Mouse (Mus musculus) mouse trophoblast stem cell (cell line): ENCODE measurements at regions not wholly inside any gene's neighbourhood (a gene's known extent, or its start where the extent isn't known, plus 50 kb on each side); places are given as distances from the start of the nearest gene placed in this dataset.

Source experiments
- in situ Hi-C, 2 experiments: fragments of 300-500 bp; cut with MseI, MboI; formaldehyde crosslinking; loops; 2 replicates in 1 of 2; 3 replicates in 1 of 2; pipeline ENCODE4 v1.15.1; 2025

DNA sequence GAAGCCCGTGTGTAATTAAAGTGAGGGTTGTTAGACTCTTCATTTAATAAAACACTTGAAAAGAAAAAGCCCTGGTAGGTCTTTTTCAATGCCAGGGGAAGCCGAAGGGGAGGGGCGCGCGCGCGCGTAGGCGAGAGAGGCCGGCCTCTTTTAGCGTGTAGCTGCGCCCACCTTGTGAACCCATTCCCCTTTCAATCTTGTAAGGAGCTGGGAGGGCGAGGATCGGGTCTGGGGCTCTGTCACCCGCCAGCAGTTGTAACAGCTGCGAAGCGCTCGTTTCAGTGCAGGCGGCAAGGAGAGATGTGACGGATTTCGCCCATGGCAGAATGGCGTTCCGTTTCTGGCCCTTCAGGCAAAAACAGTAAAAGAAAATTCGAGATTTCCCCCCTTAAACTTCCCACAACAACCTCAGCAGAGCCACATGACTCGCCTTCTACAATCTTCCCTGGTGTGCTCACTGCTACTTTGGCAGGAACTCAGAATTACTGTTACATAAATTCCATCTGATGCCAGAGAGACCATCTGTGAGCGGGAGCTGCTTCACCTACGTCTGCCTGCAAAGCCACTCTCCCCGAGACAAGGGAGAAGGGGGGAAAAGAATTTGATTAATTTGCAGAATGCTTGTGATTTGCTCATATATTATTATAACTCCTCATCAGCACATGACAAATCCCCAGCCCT, 436.4 kb downstream of the Zfp536 start:
- in situ Hi-C loops, result loop anchor here in 1 of 2 experiments (25.0 kb wide), 1 partner anchor 1450 kb away; no protein-coding TSS in a partner anchor

DNA sequence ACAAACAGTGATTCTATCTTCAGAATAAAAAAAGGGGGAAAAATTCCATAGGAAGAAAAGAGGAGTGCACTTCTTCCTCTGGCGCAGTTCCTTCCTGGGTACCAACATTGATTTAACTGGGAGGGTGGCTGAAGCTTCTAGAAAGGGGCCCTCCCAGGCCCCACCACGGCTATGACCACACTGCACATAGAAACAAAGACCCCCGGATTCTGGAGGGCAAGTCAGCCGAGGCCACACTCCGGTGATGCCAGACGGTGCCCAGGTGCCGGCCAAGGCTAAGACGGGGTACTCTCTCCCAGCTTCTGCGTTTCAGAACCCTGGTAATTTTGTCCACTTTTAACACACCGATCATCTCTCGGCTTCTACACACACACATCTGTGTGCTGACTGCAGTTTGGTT, 435.8 kb downstream of the Zfp536 start:
- in situ Hi-C loops, result loop anchor here in 1 of 2 experiments (25.0 kb wide), 1 partner anchor 1450 kb away; no protein-coding TSS in a partner anchor

DNA sequence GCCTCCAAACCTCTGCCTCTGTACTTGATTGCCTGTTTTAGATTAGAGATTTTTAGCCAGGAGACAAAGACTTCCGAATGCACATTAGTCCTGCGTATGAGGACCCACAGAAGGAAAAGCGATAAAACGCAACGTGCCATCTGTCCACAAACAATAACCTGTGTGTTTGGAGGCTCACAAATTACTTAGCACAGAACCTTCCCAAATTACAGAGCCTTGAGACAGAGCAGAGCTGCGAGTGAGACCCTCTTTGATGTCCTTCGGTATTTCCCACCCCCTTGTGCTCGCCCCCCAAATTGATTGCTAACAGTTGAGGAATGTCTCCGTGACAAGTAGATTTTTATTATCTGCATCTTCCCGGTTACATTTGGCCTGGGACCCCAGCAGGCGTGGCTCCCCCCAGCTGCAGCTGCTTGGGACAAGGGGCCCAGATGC, 435.4 kb downstream of the Zfp536 start:
- in situ Hi-C loops, result loop anchor here in 1 of 2 experiments (25.0 kb wide), 1 partner anchor 1451 kb away; no protein-coding TSS in a partner anchor

DNA sequence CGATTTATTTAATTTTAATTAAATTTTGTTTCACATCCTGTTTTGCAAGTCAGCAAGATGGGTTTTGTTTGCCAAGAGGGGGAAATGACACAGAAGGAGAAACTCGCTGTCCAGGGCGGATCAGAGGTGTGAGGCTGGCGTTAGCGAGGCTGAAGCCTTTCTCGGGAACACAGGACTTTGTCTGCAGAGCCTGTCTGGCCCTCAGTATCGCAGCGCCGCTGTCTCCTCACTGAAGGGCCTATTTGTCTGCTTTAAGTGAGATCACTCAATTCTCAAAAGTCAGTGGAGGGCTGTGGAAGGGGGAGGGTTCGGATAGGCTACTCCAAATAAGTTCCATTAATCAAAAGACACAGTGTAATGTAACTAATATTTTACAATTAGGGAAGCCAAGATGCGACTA, 430.8 kb downstream of the Zfp536 start:
- in situ Hi-C loops, result loop anchor here in 1 of 2 experiments (10.0 to 25.0 kb wide), 2 partner anchors 648 to 1455 kb away; partner anchors contain the start of gene Tshz3

DNA sequence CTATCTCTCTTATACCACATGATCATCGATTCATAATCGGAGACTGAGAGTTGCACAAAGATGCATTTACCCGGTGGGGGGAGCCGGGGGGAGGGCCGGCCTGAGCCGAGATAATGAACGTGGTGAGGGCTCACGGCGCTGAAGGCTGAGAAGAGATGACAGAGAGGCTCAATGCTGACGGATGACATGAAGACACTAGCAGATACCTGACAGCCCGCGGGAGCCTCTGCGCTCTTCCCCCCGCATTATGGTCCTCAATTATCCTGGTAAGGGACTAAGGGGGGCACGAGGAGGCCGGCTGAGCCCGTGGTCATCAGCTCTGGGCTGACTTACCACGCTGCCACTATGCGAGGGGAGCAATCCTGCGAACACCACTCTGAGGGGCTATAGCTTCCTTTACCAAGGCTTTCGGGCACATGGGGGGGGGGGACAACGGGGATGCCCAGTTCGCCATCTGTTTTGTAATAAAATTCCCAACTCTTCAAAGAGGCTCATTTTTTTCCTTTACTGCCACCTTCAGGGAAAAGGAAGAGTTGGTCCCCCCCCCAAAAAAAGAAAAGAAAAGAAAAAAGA, 430.3 kb downstream of the Zfp536 start:
- in situ Hi-C loops, result loop anchor here in 1 of 2 experiments (10.0 to 25.0 kb wide), 2 partner anchors 648 to 1456 kb away; partner anchors contain the start of gene Tshz3

DNA sequence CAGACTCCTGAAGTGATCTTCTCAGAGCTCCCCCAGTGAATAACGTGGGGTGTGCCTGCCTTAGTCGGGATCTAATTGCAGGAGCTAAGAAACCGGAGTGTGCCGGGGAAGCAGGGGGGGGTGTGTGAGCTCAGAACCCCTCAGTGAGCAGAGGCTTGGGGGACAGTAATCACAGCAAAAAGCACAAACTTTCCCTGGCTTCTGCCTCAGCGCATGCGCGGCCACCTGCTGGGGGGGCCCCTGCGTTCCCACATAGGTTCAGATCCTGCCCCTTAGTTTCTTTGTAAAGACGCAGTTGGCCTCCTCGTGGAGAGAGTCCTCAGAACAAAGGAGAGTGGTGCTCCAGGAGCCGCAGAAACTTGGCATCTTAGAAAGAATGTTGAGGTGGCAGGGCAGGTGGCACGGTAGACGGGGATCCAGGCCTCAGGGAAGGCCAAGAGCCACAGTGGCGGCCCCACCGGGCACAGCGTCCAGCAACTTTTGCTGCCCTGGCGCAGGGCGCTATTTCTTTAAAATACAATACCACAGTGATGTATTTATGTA, 429.7 kb downstream of the Zfp536 start:
- in situ Hi-C loops, result loop anchor here in 1 of 2 experiments (10.0 to 25.0 kb wide), 2 partner anchors 649 to 1456 kb away; partner anchors contain the start of gene Tshz3

DNA sequence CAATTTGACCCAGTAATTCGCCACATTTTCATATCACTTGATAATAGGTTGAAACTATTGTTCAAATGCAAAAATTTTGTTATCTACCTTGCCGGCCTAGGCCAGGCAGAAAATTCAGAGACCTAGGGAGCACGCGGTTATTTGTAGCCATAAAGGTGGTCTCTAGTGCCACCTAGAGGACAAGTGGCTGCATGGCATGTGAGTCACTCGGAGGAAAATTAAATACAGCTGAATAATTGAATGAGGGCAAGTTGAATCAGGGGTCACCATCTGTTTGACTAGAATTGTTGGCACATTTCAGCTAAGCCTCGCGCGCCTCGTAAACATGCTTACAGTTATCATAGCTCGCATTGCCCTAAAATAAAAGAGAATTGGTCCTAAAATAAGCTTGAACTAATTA, 427.4 kb downstream of the Zfp536 start:
- in situ Hi-C loops, result loop anchor here in 1 of 2 experiments (10.0 to 25.0 kb wide), 2 partner anchors 651 to 1459 kb away; partner anchors contain the start of gene Tshz3

DNA sequence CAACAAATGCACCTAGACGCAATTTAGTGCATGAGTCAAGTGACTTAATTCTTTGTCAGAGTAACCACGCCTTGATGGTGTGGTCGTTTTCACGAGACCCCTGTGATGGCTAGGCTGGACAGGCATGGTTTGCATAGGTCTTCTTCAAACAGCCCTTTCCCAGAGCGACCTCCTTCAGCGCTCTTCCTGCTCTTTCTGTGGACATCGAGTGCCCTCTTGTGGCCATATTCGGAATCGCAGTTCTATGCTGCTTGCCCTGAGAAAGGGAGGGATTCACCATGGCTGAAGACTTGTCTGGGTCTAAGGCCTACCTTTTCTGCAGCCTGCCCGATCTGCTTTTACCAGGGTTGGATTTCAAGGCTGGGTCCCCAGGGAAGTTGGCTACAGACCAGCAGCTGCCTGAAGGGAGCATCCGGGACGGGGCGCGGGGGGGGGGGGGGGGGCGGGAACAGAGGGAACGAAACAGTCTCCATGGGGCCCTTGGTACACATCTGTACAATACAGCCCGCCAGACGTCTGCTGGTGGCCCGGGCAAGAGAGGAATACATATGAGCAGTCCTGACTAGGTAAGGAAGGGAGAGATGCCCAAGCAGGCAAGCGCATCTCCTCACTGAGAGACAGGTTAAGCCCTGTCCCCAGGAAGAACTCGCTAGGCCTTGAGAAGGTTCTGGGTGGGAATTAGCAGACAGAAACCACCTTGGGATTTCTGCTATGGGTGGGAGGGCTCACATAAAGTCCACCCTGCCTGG, 415.6 kb downstream of the Zfp536 start:
- in situ Hi-C loops, result loop anchor here in 1 of 2 experiments (25.0 kb wide), 2 partner anchors 804 to 1471 kb away; no protein-coding TSS in a partner anchor

DNA sequence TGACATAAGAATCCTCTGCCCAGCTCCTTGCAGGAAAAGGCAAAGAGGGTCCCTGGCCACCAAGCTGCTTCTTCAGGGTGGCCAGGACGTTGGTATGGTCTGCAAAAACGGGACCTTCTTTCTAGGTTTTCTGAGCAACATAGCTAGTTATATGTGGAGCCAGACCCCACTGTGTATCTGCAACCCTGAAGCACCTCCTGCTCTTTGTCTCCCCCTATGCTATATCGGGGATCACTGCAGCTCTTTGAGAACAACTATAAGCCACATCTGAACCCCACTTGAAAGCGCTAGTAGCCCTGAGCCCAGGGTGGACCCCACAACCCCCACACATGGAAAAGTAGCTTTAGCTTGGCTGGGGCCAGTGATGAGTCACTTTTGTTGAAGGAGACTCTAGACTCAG, 414.9 kb downstream of the Zfp536 start:
- in situ Hi-C loops, result loop anchor here in 1 of 2 experiments (25.0 kb wide), 2 partner anchors 804 to 1471 kb away; no protein-coding TSS in a partner anchor

DNA sequence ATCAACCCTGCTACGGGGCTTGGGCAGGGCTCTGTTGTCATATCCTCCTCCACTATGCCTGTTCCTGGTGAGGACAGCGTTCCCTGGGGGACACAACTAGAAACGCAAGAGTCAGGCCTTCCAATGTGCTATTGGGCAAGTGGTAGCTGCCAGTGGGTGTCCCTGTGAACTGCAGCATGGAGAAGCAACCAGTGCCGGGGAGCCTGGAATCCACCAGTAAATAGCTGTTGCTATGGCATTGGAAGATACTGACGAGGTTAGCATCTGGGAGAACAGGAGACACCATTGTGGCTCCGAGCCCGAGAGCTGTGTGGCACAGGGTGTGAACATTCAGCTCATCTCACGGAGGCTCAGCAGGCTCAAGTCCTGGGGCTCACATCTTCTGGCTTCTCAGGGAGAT, 414.0 kb downstream of the Zfp536 start:
- in situ Hi-C loops, result loop anchor here in 1 of 2 experiments (25.0 kb wide), 2 partner anchors 803 to 1472 kb away; no protein-coding TSS in a partner anchor

DNA sequence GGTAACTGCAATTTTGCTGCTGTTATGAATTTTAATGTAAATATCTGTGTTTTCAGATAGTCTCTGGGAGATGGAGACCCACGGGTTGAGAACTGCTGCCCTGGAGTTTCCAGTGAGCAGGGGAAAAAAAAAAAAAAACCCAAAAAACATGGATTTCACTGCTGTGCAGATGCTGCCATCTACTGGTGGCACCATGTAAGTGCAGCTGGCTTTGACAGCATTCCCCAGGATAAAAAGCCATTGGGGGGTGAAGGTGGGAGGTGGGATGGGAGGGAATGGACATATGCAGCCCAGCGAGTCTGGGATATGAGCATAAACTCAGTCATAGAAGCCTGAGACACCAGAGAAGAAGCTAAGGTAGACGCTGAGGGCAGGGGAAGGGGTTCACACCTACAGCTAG, 413.3 kb downstream of the Zfp536 start:
- in situ Hi-C loops, result loop anchor here in 1 of 2 experiments (25.0 kb wide), 2 partner anchors 802 to 1473 kb away; no protein-coding TSS in a partner anchor

DNA sequence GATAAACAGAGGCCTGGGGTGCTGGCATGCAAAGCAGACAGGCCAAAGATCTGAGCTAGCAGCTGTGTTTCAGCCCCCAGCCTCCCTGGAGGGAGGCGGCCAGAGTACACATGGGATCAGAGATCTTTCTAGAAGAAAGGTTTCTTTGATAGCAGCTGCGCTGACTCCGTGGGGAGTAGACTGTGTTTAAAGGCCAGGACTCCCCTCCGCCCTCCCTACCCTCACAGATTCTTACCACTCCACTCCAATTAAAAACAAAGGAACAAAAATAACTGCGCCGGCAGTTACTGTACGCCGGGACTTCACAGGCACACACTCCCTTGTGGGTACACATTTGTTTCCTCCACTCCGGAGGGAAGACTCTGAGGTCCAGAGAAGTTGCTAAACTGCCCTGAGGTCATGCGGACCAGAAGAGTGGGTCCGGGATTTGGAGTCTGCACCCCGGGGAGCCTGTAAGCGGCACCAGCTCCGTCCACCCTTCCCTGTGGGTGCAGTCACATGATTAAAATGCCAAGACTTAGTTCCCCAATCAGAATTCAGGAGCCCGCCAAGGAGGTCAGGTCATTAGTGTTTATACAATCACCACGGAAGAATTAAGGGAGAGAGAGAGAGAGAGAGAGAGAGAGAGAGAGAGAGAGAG, 411.5 kb downstream of the Zfp536 start:
- in situ Hi-C loops, result loop anchor here in 1 of 2 experiments (25.0 kb wide), 2 partner anchors 800 to 1475 kb away; no protein-coding TSS in a partner anchor

DNA sequence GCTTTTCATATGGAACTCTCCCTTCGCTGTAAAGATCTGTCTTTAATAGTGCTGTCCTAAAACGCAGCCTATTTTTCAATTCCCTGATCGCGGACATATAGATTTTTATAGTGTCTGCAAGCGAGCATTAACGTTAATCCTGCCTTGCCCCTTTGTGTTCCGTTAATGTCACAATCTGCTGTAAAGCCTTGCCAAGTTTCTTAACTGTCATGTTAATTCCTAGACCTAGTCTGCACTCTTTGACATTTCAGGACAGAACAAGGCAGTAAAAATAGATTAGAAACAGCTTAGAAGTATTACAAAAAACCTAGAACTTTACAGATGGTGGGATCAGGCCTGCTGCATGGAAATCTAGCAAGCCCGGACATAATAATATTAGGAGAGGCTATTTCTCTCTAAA, 410.6 kb downstream of the Zfp536 start:
- in situ Hi-C loops, result loop anchor here in 1 of 2 experiments (25.0 kb wide), 2 partner anchors 799 to 1476 kb away; no protein-coding TSS in a partner anchor

DNA sequence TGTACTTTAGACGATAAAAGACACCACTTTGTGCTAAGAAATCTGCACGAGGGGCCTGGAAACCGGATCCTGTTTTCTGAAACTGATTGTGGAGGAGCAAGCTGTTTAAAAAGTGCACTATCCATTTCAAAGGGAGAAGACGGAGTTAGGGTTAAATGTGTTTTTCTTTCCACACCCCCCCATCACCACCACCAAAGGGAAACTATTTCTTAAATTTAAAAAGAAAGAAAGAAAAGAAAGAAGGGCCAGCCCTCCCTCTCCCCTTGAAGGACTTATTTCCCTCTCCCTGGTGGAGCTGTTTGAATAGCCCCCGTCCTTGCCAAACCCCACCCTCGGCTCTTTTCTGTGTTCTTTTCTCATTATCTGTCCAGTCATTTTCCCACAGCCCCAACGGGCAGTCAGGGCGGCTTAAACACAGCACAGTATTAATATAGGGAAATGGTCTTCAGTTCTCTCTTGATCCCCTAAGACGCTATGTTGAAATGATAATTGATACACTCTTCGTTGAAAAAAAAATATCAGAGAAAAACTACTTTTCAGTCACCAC, 409.7 kb downstream of the Zfp536 start:
- in situ Hi-C loops, result loop anchor here in 1 of 2 experiments (25.0 kb wide), 2 partner anchors 799 to 1476 kb away; no protein-coding TSS in a partner anchor

DNA sequence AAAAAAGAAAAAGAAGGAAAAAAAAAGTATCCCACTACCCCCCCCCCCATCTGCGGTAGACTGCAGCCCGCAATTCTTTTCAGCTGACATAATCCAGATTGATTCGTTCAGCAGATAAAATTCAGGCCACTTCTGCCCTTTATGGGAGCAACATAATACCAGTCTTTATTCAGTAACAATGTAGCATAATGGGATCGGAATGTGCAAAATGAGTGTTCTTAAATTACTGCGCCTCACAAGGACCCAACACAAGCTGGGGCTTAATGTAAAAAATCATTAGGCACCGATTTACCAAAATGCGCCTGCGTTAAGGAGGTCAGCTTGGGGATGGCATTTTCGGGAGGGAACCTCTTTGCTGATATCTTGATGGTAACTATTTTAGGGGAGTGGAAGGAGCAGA, 409.2 kb downstream of the Zfp536 start:
- in situ Hi-C loops, result loop anchor here in 1 of 2 experiments (25.0 kb wide), 2 partner anchors 798 to 1477 kb away; no protein-coding TSS in a partner anchor

DNA sequence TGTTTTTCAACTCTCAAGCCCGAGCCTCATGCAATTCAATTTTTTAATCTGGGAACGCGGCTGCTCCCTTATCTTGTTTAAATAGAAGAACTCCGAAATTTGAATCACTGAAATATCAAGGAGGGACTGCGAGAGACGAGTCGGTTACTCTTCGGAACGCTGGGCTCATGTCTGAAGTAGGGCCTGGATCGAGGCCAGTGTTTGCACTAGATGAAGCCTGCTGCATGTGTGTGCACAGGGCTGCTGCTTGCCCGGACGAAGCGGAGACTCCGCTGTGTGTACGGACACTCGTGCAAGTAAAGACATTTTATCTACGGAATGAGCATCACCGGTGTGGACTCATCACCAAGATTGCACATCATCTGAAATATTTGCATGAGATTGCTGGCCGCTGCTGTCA, 407.4 kb downstream of the Zfp536 start:
- in situ Hi-C loops, result loop anchor here in 1 of 2 experiments (25.0 kb wide), 2 partner anchors 796 to 1479 kb away; no protein-coding TSS in a partner anchor

DNA sequence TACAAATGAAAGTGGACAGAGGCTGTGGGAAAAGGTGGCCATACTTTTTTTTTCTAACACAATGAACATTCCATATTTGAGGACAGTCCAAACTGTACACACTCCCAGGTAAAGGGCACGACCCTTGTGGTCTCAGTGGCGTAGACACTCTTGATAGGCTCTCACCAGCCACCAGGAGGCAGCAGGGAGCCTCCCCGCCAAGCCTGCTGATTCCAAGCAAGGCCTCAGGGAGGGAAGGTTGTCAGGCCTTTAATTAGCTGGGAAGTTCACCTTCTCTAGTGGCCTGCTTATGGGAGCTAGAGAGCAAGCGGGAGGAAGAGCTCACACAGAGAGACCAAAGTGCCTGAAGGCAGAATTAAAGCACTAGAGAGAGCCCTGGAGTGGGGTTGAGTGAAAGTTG, 403.7 kb downstream of the Zfp536 start:
- in situ Hi-C loops, result loop anchor here in 1 of 2 experiments (10.0 to 25.0 kb wide), 3 partner anchors 405 to 1482 kb away; partner anchors contain the start of gene Zfp536

DNA sequence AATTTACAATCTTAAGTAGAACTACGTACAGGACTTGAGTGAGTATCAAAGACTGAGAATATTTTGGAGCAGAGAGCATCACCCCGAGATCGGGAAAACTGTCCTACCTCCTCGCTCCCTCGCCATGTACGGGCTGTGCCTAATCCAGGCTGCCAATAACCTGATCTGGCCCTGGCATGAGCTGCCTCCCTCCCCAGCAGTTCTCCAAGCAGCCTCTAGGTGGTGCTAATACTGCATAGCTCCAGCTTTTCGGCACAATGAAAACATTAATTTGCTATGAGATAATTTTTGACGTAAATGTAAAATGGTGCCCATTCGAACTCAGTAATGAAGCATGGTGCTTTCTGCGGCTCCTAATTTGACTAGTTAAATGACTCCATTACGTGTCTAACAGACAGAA, 399.6 kb downstream of the Zfp536 start:
- in situ Hi-C loops, result loop anchor here in 1 of 2 experiments (10.0 to 25.0 kb wide), 3 partner anchors 401 to 1487 kb away; partner anchors contain the start of gene Zfp536

DNA sequence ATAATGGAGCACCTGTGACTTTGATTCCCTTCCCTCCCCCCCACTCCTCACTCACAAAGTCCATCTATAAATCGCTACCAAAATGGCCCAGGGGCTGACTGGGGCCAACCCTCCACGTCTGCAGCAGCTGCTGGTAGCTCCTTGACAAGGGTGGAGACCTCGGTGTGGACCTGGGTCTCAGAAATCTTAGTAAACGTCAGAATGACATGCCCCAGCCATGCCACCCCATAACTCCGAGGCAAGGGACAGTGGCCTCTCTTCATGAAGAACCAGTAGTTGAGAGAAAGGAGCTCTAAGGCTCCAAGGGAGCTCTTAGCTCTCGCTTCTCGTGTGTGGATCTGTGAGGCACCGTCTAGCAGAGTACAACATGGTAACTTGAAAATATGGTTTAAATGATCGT, 398.4 kb downstream of the Zfp536 start:
- in situ Hi-C loops, result loop anchor here in 1 of 2 experiments (10.0 kb wide), 1 partner anchor 400 kb away; the partner anchor contains the start of gene Zfp536
